Mouse (Mus musculus) forebrain, postnatal 0 days (tissue): ENCODE results near the gene Best1. TPM values are rescaled to one million over a fixed set of nuclear protein-coding genes. Genes with fewer than 3 reads are reported as not detected.

Source experiments
- ATAC-seq: fragments of 200-750 bp; cut with Nextera tagmentation; 2 replicates; pipeline ENCODE4 v1.8.0; 2017; ENCODE audit warnings: mild to moderate bottlenecking, moderate library complexity
- DNase-seq: peaks from one replicate; pipeline ENCODE4 v3.0.0-alpha.2; 2015
- H3K27ac ChIP-seq: fragments of 300-500 bp; sonication (generic); 2 replicates; pipeline ENCODE4 v1.5.1; 2014; ENCODE audit warnings: low read depth, mild to moderate bottlenecking, antibody characterized with exemption, low read length, moderate library complexity, mixed read lengths
- H3K27me3 ChIP-seq: fragments of 300-500 bp; sonication (generic); 2 replicates; pipeline ENCODE4 v1.6.1; 2014; ENCODE audit warnings: mild to moderate bottlenecking, low read length, mixed read lengths; ENCODE audit not compliant: insufficient read depth
- H3K36me3 ChIP-seq: fragments of 300-500 bp; sonication (generic); 2 replicates; pipeline ENCODE4 v1.6.1; 2014; ENCODE audit warnings: mild to moderate bottlenecking, moderate library complexity; ENCODE audit not compliant: insufficient read depth
- H3K4me1 ChIP-seq: fragments of 300-500 bp; sonication (generic); 2 replicates; pipeline ENCODE4 v1.6.1; 2014; ENCODE audit warnings: antibody characterized with exemption; ENCODE audit not compliant: insufficient read depth
- H3K4me2 ChIP-seq: fragments of 300-500 bp; sonication (generic); 2 replicates; pipeline ENCODE4 v1.6.1; 2014; ENCODE audit warnings: low read depth, mild to moderate bottlenecking, moderate library complexity
- H3K4me3 ChIP-seq: fragments of 300-500 bp; sonication (generic); 2 replicates; pipeline ENCODE4 v1.5.1; 2014; ENCODE audit warnings: low read depth, low read length, mixed read lengths
- H3K9ac ChIP-seq: fragments of 300-500 bp; sonication (generic); 2 replicates; pipeline ENCODE4 v1.6.1; 2014; ENCODE audit warnings: mild to moderate bottlenecking
- H3K9me3 ChIP-seq: fragments of 300-500 bp; sonication (generic); 2 replicates; pipeline ENCODE4 v1.6.1; 2016; ENCODE audit warnings: low read length
- CTCF ChIP-seq: sonication (generic); IDR thresholded peaks from 2 replicates; pipeline ENCODE4 v1.5.1; 2016; ENCODE audit warnings: antibody characterized with exemption, control low read depth, low read depth
- WGBS: fragments of 180-500 bp; shearing (Covaris S2); extraction: QIAGEN DNeasy Blood & Tissue Kit; methylation state at CpG from one replicate; pipeline ENCODE4 v1.1.7; 2014; 5-methylcytosine and 5-hydroxymethylcytosine counted together
- polyA plus RNA-seq: library from polyadenylated mRNA; unstranded; fragments of >200 nt; fragmentation: Nextera tagmentation; extraction: Ambion mirVana; gene quantifications from 2 replicates; pipeline ENCODE4 v1.2.1, GENCODE M21; 2015
- total RNA-seq: library from RNA; depleted of rRNA; stranded (reverse); fragments of >200 nt; gene quantifications from 2 replicates; pipeline ENCODE4 v1.2.3, GENCODE M21; 2014

Best1 gene
- total and polyA plus RNA-seq, 2 experiments from 2014 or later: 1.6 to 3.6 TPM

GRCm38 (mm10) chr19:10015442-10015841 lies 14.0 kb upstream of the Best1 start:
- ATAC-seq (no peak), DNase-seq (no peak)
- Histone ChIP-seq H3K9ac (no peak overlapping the region), H3K4me1 (peaks cover 5% of the 10 kb centered on the region; the same call in 1 of the 2 replicates), H3K4me3 (no peak overlapping the region), H3K9me3 (no peaks in the 10 kb centered on the region), H3K36me3 (no peaks in the 10 kb centered on the region), H3K4me2 (no peak overlapping the region), H3K27me3 (no peaks in the 10 kb centered on the region), H3K27ac (no peak overlapping the region)
- 73% methylated on average over 4 of the region's 4 CpGs for WGBS
- no peak for TF ChIP-seq CTCF

DNA sequence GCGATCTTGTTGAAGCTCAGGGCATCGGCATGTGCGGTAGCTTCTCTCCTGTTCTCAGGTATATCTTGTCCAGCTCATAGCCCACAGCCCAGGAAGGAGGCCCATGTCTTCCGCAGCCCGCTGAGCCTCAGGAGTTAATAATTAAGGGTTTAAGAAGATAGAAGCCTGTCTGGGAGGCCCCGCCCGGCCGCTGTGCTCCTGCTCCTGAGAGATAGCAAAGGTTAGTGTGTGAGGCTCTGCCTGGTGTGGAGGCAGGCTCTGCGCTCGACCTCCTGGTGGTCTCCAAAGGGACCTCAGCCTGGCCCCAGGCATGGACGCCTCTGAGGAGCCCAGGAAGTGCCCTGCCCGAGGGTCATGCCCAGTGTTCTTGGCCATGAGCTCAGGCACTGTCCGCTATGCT lies 13.4 kb upstream of the Best1 start:
- 83% methylated on average over 13 of the region's 13 CpGs for WGBS
- Histone ChIP-seq H3K4me1 (peaks cover 5% of the 10 kb centered on the region; the same call in 1 of the 2 replicates), H3K27me3 (no peaks in the 10 kb centered on the region), H3K4me2 (no peak overlapping the region), H3K36me3 (no peaks in the 10 kb centered on the region), H3K4me3 (no peak overlapping the region), H3K27ac (no peak overlapping the region), H3K9ac (no peak overlapping the region), H3K9me3 (no peaks in the 10 kb centered on the region)
- DNase-seq (no peak), ATAC-seq (no peak)
- TF ChIP-seq CTCF: no peak

- Histone ChIP-seq H3K4me1 (peaks cover 3% of the 10 kb centered on the region; the same call in 1 of the 2 replicates), H3K9ac (no peak overlapping the region), H3K36me3 (no peaks in the 10 kb centered on the region), H3K9me3 (no peaks in the 10 kb centered on the region), H3K4me2 (no peak overlapping the region), H3K27ac (no peak overlapping the region), H3K27me3 (no peaks in the 10 kb centered on the region), H3K4me3 (no peak overlapping the region)
- no peak for TF ChIP-seq CTCF
- WGBS: 65% methylated on average over 5 of the region's 5 CpGs
- ATAC-seq (no peak), DNase-seq (no peak)
Measured at GRCm38 (mm10) chr19:10013913-10014312, 12.5 kb upstream of the Best1 start.

DNA sequence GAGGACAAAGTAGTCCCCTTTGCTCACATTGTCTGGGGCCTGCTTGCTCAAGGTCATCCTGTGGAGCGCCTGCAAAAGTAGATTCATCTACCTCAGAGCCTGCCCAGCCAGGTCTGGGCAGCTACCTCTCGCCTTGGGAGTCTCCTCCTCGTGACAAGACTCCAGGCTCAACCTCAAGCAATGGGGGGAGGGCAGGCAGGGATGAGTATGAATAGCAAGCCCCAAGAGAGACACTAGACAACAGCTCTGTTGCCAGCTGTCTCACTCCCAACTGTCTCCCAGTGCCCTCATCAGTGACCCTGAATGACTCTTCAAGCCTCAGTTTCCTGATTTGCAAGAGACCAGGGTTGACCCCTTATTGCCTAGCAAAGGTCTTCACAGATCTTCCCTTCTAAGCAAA lies 11.9 kb upstream of the Best1 start:
- DNase-seq (no peak), ATAC-seq (no peak)
- no peaks in the 10 kb centered on the region for H3K4me1 ChIP-seq
- H3K9ac ChIP-seq: no peak overlapping the region
- no peaks in the 10 kb centered on the region for H3K9me3 ChIP-seq
- no peak for TF ChIP-seq CTCF
- 63% methylated on average over 3 of the region's 3 CpGs for WGBS
- H3K4me2 ChIP-seq: no peak overlapping the region
- no peak overlapping the region for H3K4me3 ChIP-seq
- H3K27me3 ChIP-seq: no peaks in the 10 kb centered on the region
- no peaks in the 10 kb centered on the region for H3K36me3 ChIP-seq
- H3K27ac ChIP-seq: no peak overlapping the region

GRCm38 (mm10) chr19:10012827-10013278 lies 11.4 kb upstream of the Best1 start:
- no peaks in the 10 kb centered on the region for H3K9me3 ChIP-seq
- H3K27ac ChIP-seq: no peak overlapping the region
- no peak overlapping the region for H3K4me2 ChIP-seq
- H3K4me1 ChIP-seq: no peaks in the 10 kb centered on the region
- H3K9ac ChIP-seq: no peak overlapping the region
- 65% methylated on average over 6 of the region's 6 CpGs for WGBS
- H3K27me3 ChIP-seq: no peaks in the 10 kb centered on the region
- no peak for TF ChIP-seq CTCF
- DNase-seq (no peak), ATAC-seq (no peak)
- no peaks in the 10 kb centered on the region for H3K36me3 ChIP-seq
- H3K4me3 ChIP-seq: no peak overlapping the region

DNA sequence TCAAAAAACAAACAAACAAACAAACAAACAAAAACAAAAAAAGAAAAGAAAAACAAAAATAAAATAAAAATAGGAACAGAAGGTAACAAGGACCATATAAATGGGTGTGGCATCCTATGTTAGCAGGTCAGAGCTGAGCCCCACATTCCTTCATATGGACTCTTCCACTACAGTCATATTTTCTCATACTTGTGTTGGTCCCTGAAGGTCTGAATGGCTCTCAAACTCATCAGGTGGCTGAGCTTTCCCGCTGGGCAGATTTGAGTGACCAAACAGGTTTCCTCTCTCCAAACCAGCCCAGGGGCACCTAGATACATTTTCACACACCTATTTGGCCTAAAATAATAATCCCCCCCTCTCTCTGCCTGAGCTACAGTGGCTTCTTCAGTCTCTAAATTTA lies 10.0 kb upstream of the Best1 start:
- DNase-seq (no peak), ATAC-seq (no peak)
- no peak overlapping the region for H3K4me2 ChIP-seq

GRCm38 (mm10) chr19:10003696-10004095 lies 2.3 kb upstream of the Best1 start:
- Histone ChIP-seq H3K36me3 (no peaks in the 10 kb centered on the region), H3K9me3 (no peaks in the 10 kb centered on the region), H3K9ac (no peak overlapping the region), H3K4me3 (no peak overlapping the region), H3K27ac (no peak overlapping the region), H3K27me3 (no peaks in the 10 kb centered on the region), H3K4me2 (no peak overlapping the region), H3K4me1 (no peaks in the 10 kb centered on the region)
- 97% methylated on average over 1 of the region's 1 CpGs for WGBS
- DNase-seq (no peak), ATAC-seq (no peak)
- TF ChIP-seq CTCF: no peak

More for the DNA sequence above, 10.0 kb upstream of the Best1 start:
- Histone ChIP-seq H3K9me3 (no peaks in the 10 kb centered on the region), H3K36me3 (no peaks in the 10 kb centered on the region), H3K4me3 (no peak overlapping the region), H3K27me3 (no peaks in the 10 kb centered on the region), H3K4me1 (no peaks in the 10 kb centered on the region), H3K9ac (no peak overlapping the region), H3K27ac (no peak overlapping the region)
- WGBS: 88% methylated on average over 1 of the region's 1 CpGs
- no peak for TF ChIP-seq CTCF
